Mouse (Mus musculus) bone marrow, adult 2 months (tissue): ENCODE results near the gene Sipa1l1.

Source experiments
- CTCF ChIP-seq: fragments of 200-500 bp; IDR thresholded peaks from 2 replicates; pipeline ENCODE4 v1.5.1; 2011; ENCODE audit warnings: low read length, control low read depth; ENCODE audit not compliant: control insufficient read depth, insufficient read depth
- POLR2A ChIP-seq: fragments of 200-500 bp; IDR thresholded peaks from 2 replicates; pipeline ENCODE4 v1.6.1; 2011; ENCODE audit warnings: low read depth, mild to moderate bottlenecking, control low read depth, low read length, borderline replicate concordance; ENCODE audit not compliant: control insufficient read depth

DNA sequence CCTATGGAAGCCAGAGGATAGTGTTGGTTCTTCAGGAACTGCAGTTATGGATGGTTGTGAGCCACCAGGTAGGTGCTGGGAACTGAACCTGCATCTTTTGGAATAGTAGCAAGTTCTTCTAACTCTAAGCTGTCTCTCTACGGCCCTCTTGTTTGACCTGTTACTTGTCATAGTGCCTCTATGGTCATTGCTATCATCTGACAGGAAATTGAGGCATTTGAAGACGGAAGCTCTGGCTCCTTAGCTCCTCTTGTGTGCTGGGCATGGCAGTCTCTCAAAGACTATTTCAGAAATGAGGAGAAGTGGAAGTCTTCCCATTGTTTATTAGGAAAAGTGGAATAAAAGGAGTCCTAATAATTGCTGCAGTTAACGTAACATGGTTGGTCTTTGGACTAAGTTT, 38.9 kb downstream of the Sipa1l1 start:
- TF ChIP-seq CTCF (no peak), POLR2A (no peak)
